Mouse (Mus musculus) liver, embryonic 14.5 days (tissue): Measurements from ENCODE around the gene Pmepa1.

Experiments used
- CTCF ChIP-seq: IDR thresholded peaks from 2 replicates; pipeline ENCODE4 v1.5.1; 2016; ENCODE audit warnings: antibody characterized with exemption, low read depth, control low read depth
- EP300 ChIP-seq: IDR thresholded peaks from 2 replicates; pipeline ENCODE4 v1.6.1; 2016; ENCODE audit warnings: antibody characterized with exemption, low read depth

GRCm38 (mm10) chr2:173266349-173267112 is 9.8 kb downstream of the Pmepa1 start:
- TF ChIP-seq CTCF: no peak
- no peak for TF ChIP-seq EP300
